Mouse (Mus musculus) liver, embryonic 12.5 days (tissue): ENCODE data around the gene Lrp10. TPM values are rescaled to one million over a fixed set of nuclear protein-coding genes. Genes with fewer than 3 reads are reported as not detected.

Experiments
- polyA plus RNA-seq: library from polyadenylated mRNA; unstranded; fragments of >200 nt; fragmentation: Nextera tagmentation; extraction: Ambion mirVana; gene quantifications from 2 replicates; pipeline ENCODE4 v1.2.1, GENCODE M21; 2016

The Lrp10 gene
- polyA plus RNA-seq, 1 experiment from 2014 or later = 32.9 TPM

Other genes starting within 250 kb of the Lrp10 start
- 234 and 237 TPM in 2 replicates for gene Dad1, start 210.0 kb upstream of the Lrp10 start, polyA plus RNA-seq
- 18.8 and 22.0 TPM in 2 replicates for gene Abhd4, start 209.9 kb upstream of the Lrp10 start, polyA plus RNA-seq
- gene Olfr49, start 179.2 kb upstream of the Lrp10 start, polyA plus RNA-seq = not detected in 2 replicates
- gene Oxa1l, start 103.3 kb upstream of the Lrp10 start, polyA plus RNA-seq = 24.9 and 27.3 TPM in 2 replicates
- gene Slc7a7, start 46.4 kb upstream of the Lrp10 start, polyA plus RNA-seq = 8.4 and 8.5 TPM in 2 replicates
- 269 and 282 TPM in 2 replicates for gene Mrpl52, start 37.2 kb upstream of the Lrp10 start, polyA plus RNA-seq
- 36.7 and 38.2 TPM in 2 replicates for gene Mmp14, start 32.5 kb upstream of the Lrp10 start, polyA plus RNA-seq
- 0.19 and 0.39 TPM in 2 replicates for gene Rem2, start 12.0 kb downstream of the Lrp10 start, polyA plus RNA-seq
- 60.6 and 61.1 TPM in 2 replicates for gene Prmt5, start 53.4 kb downstream of the Lrp10 start, polyA plus RNA-seq
- gene Haus4, start 90.5 kb downstream of the Lrp10 start, polyA plus RNA-seq = 49.3 and 52.0 TPM in 2 replicates
- 10.4 and 12.7 TPM in 2 replicates for gene Ajuba, start 113.4 kb downstream of the Lrp10 start, polyA plus RNA-seq
- 3.7 and 4.1 TPM in 2 replicates for gene 4931414P19Rik, start 141.9 kb downstream of the Lrp10 start, polyA plus RNA-seq
- 281 and 292 TPM in 2 replicates for gene Psmb5, start 153.9 kb downstream of the Lrp10 start, polyA plus RNA-seq
- gene Psmb11, start 157.3 kb downstream of the Lrp10 start, polyA plus RNA-seq = not detected in 2 replicates
- gene Gm17606, start 176.8 kb downstream of the Lrp10 start, polyA plus RNA-seq = not detected in 2 replicates
- 0.61 and 1.0 TPM in 2 replicates for gene Cdh24, start 177.2 kb downstream of the Lrp10 start, polyA plus RNA-seq
- gene 1700123O20Rik, start 222.1 kb downstream of the Lrp10 start, polyA plus RNA-seq = 51.6 and 53.9 TPM in 2 replicates
- 74.1 and 76.0 TPM in 2 replicates for gene Acin1, start 222.8 kb downstream of the Lrp10 start, polyA plus RNA-seq
- 0.05 TPM in 1 of 2 replicates, not detected in the other for gene Gm29776, start 234.7 kb downstream of the Lrp10 start, polyA plus RNA-seq
- 3.3 and 3.7 TPM in 2 replicates for gene Cebpe, start 248.0 kb downstream of the Lrp10 start, polyA plus RNA-seq